Mouse (Mus musculus) spleen, adult 2 months (tissue): ENCODE measurements at regions not wholly inside any gene's neighbourhood (a gene's known extent, or its start where the extent isn't known, plus 50 kb on each side); places are given as distances from the start of the nearest gene placed in this dataset.

Experiments
- DNase-seq, 2 experiments: peaks; one replicate each; pipeline versions ENCODE4 v3.0.0 to v3.0.0-alpha.2; 2012 to 2021; ENCODE audit warnings: low spot score in 2 of 2, low read depth in 1 of 2
- H3K27ac ChIP-seq: fragments of 200-500 bp; 2 replicates; pipeline ENCODE4 v1.5.1; 2012; ENCODE audit warnings: low read length, inconsistent platforms; ENCODE audit not compliant: insufficient read depth
- H3K27me3 ChIP-seq: fragments of 200-500 bp; 2 replicates; pipeline ENCODE4 v1.6.1; 2012; ENCODE audit warnings: mild to moderate bottlenecking, moderate library complexity, low read length, inconsistent platforms; ENCODE audit not compliant: control insufficient read depth, insufficient read depth
- H3K36me3 ChIP-seq: fragments of 200-500 bp; 2 replicates; pipeline ENCODE4 v1.6.1; 2012; ENCODE audit warnings: mild to moderate bottlenecking, low read length, inconsistent platforms; ENCODE audit not compliant: control insufficient read depth, insufficient read depth
- H3K4me1 ChIP-seq: fragments of 200-500 bp; 2 replicates; pipeline ENCODE4 v1.6.1; 2011; ENCODE audit warnings: inconsistent platforms; ENCODE audit not compliant: control insufficient read depth, insufficient read depth, insufficient read length
- H3K4me3 ChIP-seq: fragments of 200-500 bp; 2 replicates; pipeline ENCODE4 v1.5.1; 2011; ENCODE audit warnings: mild to moderate bottlenecking, inconsistent platforms; ENCODE audit not compliant: insufficient read depth, insufficient read length; ENCODE audit errors: extremely low read depth
- CTCF ChIP-seq: fragments of 200-500 bp; IDR thresholded peaks from 2 replicates; pipeline ENCODE4 v1.5.1; 2011; ENCODE audit warnings: mild to moderate bottlenecking, inconsistent platforms; ENCODE audit not compliant: insufficient read depth, insufficient read length, insufficient replicate concordance; ENCODE audit errors: extremely low read depth
- POLR2A ChIP-seq: fragments of 200-500 bp; IDR thresholded peaks from 2 replicates; pipeline ENCODE4 v1.6.1; 2011; ENCODE audit warnings: low read depth, low read length, inconsistent platforms
- WGBS: fragments of 180-500 bp; shearing (Covaris S2); methylation state at CpG from one replicate; pipeline ENCODE4 v1.1.7; 2018; 5-methylcytosine and 5-hydroxymethylcytosine counted together

GRCm38 (mm10) chr10:53482919-53483318, 103.2 kb upstream of the Cep85l start:
- TF ChIP-seq CTCF: no peak
- TF ChIP-seq POLR2A: no peak

GRCm38 (mm10) chr10:53470200-53470599, 90.5 kb upstream of the Cep85l start:
- Histone ChIP-seq H3K27me3 (no peaks in the 10 kb centered on the region), H3K36me3 (no peaks in the 10 kb centered on the region), H3K4me3 (no peak overlapping the region), H3K4me1 (no peaks in the 10 kb centered on the region), H3K27ac (no peak overlapping the region)
- DNase-seq: no peak
- WGBS: 87% methylated on average over 3 of the region's 3 CpGs
- TF ChIP-seq CTCF (no peak), POLR2A (no peak)

More at GRCm38 (mm10) chr10:53482919-53483318, 103.2 kb upstream of the Cep85l start:
- H3K27me3 ChIP-seq: no peaks in the 10 kb centered on the region
- 76% methylated on average over 3 of the region's 3 CpGs for WGBS
- no peaks in the 10 kb centered on the region for H3K4me1 ChIP-seq
- H3K36me3 ChIP-seq: no peaks in the 10 kb centered on the region
- H3K27ac ChIP-seq: no peak overlapping the region
- no peak for DNase-seq
- no peak overlapping the region for H3K4me3 ChIP-seq

- Histone ChIP-seq H3K27me3 (no peaks in the 10 kb centered on the region), H3K27ac (no peak overlapping the region), H3K4me1 (no peaks in the 10 kb centered on the region), H3K36me3 (no peaks in the 10 kb centered on the region), H3K4me3 (no peak overlapping the region)
- TF ChIP-seq CTCF: no peak
- TF ChIP-seq POLR2A: no peak
- WGBS: 79% methylated on average over 1 of the region's 1 CpGs
- DNase-seq: no peak
Measured at GRCm38 (mm10) chr10:53469611-53470010, 89.9 kb upstream of the Cep85l start.

GRCm38 (mm10) chr10:53468293-53468545, 88.5 kb upstream of the Cep85l start:
- no peak overlapping the region for H3K4me3 ChIP-seq
- H3K4me1 ChIP-seq: no peaks in the 10 kb centered on the region
- H3K36me3 ChIP-seq: no peaks in the 10 kb centered on the region
- WGBS: 87% methylated on average over 3 of the region's 3 CpGs
- no peak overlapping the region for H3K27ac ChIP-seq
- no peak for TF ChIP-seq CTCF
- no peak for TF ChIP-seq POLR2A
- DNase-seq: no peak
- no peaks in the 10 kb centered on the region for H3K27me3 ChIP-seq

GRCm38 (mm10) chr10:53467472-53468292, 87.9 kb upstream of the Cep85l start:
- Histone ChIP-seq H3K27me3 (no peaks in the 10 kb centered on the region), H3K4me1 (no peaks in the 10 kb centered on the region), H3K4me3 (no peak overlapping the region), H3K36me3 (no peaks in the 10 kb centered on the region), H3K27ac (no peak overlapping the region)
- 83% methylated on average over 3 of the region's 3 CpGs for WGBS
- DNase-seq: no peak
- TF ChIP-seq CTCF: no peak
- TF ChIP-seq POLR2A: no peak

- no peak overlapping the region for H3K4me3 ChIP-seq
- 61% methylated on average over 1 of the region's 1 CpGs for WGBS
- no peak overlapping the region for H3K27ac ChIP-seq
- H3K27me3 ChIP-seq: no peaks in the 10 kb centered on the region
- TF ChIP-seq CTCF: no peak
- TF ChIP-seq POLR2A: no peak
- no peaks in the 10 kb centered on the region for H3K4me1 ChIP-seq
- no peaks in the 10 kb centered on the region for H3K36me3 ChIP-seq
- DNase-seq: no peak
Measured at GRCm38 (mm10) chr10:53466851-53467250, 87.1 kb upstream of the Cep85l start.

GRCm38 (mm10) chr10:53466261-53466660, 86.5 kb upstream of the Cep85l start:
- no peaks in the 10 kb centered on the region for H3K36me3 ChIP-seq
- TF ChIP-seq POLR2A: no peak
- TF ChIP-seq CTCF: no peak
- H3K27ac ChIP-seq: no peak overlapping the region
- no peak for DNase-seq
- 0 out of 2 replicates have a peak, but pooled peaks cover 2% of the 10 kb centered on the region for H3K4me1 ChIP-seq
- H3K4me3 ChIP-seq: no peak overlapping the region
- no peaks in the 10 kb centered on the region for H3K27me3 ChIP-seq
- 78% methylated on average over 6 of the region's 6 CpGs for WGBS
